Mouse (Mus musculus): Measurements from ENCODE around the gene Coro2a.
"Not testable (repeated sequence)": the region's sequence is repeated elsewhere in the genome, so short reads cannot be mapped to it uniquely, and the experiment has no call there.

Gene Coro2a

DNA sequence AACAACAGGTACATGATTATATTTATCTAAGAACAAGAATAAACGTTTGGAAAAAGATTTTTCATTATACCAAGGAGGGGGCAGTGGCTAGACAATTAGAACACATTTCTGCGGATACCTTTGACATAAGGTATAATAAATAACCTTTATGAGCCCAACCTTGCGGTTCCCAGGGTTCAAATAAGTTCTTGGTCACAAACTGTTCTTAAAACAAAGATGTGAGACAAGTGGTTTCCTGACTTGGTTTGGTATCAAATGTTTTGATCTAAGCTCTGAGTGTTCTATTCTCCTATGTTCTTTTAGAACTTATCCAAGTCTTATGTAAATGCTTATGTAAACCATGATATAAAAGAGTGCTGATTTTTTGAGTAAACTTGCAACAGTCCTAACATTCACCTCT, 17.5 kb downstream of the Coro2a start:
- not testable (repeated sequence) for DNase-seq (ENCODE audit: low read depth)

DNA sequence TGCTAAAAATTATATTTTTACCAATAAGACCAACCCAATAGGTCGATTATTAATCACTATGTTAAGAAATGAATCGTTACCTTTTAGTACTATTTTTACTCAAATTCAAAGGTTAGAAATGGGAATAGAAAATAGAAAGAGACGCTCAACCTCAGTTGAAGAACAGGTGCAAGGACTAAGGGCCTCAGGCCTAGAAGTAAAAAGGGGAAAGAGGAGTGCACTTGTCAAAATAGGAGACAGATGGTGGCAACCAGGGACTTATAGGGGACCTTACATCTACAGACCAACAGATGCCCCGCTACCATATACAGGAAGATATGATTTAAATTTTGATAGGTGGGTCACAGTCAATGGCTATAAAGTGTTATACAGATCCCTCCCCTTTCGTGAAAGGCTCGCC, 17.9 kb downstream of the Coro2a start:
- DNase-seq (ENCODE audit: low read depth), result not testable (repeated sequence)

DNA sequence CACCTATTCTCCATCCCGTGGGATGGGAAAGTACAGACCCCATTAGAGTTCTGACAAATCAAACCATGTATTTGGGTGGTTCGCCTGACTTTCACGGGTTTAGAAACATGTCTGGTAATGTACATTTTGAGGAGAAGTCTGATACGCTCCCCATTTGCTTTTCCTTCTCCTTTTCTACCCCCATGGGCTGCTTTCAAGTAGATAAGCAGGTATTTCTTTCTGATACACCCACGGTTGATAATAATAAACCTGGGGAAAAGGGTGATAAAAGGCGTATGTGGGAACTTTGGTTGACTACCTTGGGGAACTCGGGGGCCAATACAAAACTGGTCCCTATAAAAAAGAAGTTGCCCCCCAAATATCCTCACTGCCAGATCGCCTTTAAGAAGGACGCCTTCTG, 20.0 kb downstream of the Coro2a start:
- DNase-seq (ENCODE audit: low read depth), result not testable (repeated sequence)

DNA sequence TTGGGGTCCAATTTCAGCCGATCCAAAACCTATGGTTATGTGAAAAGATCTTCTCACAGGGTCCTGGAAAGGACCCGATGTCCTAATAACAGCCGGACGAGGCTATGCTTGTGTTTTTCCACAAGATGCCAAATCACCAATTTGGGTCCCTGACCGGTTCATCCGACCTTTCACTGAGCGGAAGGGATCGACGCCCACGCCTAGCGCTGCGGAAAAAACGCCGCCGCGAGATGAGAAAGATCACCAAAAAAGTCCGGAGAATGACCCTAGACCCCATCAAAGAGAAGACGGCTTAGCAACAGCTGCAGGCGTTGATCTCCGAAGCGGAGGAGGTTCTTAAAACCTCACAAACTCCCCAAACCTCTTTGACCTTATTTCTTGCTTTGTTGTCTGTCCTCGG, 20.4 kb downstream of the Coro2a start:
- DNase-seq (ENCODE audit: low read depth), result not testable (repeated sequence)

DNA sequence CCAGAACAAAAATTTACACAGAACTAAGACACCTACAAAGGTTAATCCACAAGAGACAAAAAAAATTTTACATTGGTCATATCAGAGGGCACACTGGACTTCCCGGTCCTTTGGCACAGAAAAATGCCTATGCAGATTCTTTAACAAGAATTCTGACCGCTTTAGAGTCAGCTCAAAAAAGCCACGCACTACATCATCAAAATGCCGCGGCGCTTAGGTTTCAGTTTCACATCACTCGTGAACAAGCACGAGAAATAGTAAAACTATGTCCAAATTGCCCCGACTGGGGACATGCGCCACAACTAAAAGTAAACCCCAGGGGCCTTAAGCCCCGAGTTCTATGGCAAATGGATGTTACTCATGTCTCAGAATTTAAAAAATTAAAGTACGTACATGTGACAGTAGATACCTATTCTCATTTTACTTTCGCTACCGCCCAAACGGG, 21.2 kb downstream of the Coro2a start:
- DNase-seq (ENCODE audit: low read depth), result not testable (repeated sequence)

DNA sequence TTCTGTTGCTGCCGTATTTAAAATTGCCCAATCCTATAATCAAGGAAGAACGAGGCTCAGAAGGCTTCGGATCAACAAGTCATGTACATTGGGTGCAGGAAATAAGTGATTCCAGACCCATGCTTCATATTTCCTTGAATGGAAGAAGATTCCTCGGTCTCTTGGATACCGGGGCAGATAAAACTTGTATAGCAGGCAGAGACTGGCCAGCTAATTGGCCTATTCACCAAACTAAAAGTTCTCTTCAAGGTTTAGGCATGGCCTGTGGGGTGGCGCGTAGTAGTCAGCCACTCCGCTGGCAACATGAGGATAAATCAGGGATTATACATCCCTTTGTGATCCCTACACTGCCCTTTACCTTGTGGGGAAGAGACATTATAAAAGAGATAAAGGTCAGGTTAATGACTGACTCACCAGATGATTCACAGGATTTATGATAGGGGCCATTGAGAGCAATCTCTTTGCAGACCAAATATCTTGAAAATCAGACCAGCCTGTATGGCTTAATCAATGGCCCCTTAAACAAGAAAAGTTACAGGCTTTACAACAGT, 23.1 kb downstream of the Coro2a start:
- DNase-seq (ENCODE audit: low read depth), result not testable (repeated sequence)

DNA sequence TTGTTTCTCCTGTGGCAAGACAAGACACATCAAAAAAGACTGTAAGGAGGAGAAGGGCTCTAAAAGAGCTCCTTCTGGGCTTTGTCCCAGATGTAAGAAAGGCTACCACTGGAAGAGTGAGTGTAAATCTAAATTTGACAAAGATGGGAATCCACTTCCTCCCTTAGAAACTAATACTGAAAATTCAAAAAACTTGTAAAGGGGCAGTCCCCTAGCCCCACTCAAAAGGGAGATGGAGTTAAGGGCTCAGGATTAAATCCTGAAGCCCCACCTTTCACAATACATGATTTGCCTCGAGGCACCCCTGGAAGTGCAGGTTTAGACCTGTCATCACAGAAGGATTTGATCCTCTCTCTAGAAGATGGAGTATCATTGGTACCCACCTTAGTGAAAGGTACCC, 23.8 kb downstream of the Coro2a start:
- no peak for DNase-seq (ENCODE audit: low read depth)

DNA sequence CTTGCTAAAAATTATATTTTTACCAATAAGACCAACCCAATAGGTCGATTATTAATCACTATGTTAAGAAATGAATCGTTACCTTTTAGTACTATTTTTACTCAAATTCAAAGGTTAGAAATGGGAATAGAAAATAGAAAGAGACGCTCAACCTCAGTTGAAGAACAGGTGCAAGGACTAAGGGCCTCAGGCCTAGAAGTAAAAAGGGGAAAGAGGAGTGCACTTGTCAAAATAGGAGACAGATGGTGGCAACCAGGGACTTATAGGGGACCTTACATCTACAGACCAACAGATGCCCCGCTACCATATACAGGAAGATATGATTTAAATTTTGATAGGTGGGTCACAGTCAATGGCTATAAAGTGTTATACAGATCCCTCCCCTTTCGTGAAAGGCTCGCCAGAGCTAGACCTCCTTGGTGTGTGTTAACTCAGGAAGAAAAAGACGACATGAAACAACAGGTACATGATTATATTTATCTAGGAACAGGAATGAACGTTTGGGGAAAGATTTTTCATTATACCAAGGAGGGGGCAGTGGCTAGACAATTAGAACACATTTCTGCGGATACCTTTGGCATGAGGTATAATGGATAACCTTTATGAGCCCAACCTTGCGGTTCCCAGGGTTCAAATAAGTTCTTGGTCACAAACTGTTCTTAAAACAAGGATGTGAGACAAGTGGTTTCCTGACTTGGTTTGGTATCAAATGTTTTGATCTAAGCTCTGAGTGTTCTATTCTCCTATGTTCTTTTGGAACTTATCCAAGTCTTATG, 26.3 kb downstream of the Coro2a start:
- DNase-seq (ENCODE audit: low read depth), result not testable (repeated sequence)

DNA sequence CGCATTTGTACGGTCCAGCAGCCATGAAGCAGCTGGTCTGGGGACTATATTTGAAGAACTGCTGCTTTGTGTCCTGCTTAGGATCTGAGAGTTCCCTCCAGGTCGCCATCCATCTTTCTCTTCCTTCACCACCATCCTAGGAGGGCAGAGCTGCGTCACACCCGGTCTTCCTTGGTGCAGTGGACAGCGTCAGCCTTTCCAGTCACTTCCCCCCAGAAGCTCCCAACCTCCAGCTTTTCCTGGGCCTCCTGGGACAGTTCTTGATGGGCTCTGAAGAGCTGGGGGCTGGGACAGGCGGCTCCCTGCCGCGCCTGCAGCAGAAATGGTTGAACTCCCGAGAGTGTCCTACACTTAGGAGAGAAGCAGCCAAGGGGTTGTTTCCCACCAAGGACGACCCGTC, 27.2 kb downstream of the Coro2a start:
- no peak for DNase-seq (ENCODE audit: low read depth)

DNA sequence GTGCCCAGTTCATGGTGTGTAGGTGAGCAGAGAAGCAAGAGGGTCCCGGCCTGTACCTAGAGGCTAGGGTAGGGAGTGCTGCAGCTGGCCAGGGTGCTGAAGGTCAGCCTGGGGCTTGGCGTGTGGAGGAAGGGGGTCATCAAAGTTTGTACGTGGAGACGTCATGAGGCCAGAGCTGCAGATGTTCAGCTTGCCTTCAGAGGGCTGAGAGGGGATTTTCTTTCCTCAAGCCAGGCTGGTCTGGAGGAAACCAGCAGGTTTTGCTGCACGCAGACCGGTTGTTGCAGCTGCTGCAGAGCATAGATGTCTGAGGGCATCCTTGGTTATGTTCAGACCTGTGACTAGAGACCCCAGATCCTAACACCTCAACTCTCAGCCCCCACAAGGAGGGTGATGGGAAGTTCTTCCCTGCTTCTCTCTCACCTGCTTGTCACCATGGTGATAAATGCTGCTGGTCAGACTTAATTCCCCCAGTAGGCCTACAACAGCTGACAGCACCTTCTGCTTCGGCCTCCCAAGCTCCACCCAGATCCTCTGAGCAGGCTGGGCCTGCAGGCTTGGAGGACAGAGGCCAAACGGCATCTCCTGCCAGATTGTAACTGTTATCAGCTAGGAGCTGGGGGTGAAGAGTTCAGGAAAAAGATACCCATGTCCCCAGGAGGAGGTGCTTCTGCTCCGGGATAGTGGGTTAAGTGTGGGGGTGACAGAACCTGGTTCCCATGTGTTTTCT, 27.8 kb downstream of the Coro2a start:
- no peak for DNase-seq (ENCODE audit: low read depth)

DNA sequence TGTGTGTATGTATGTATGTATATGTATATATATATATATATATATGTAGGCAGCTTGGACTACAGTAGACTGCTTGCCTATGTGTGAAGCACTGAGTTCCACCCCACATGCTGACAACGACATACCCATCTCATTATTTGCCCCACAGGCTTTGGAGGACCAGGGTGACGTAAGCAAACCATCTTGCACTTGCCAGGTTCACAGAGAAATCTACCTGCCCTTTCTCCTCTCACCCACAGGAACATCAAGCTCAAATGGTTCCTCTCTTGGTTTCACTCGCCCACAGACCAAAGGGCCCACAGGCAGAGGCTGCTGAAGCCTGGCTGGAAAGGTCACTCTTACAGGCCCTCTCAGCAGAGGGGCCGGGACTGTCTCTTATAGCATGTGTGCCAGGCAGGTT, 29.4 kb downstream of the Coro2a start:
- no peak for DNase-seq (ENCODE audit: low read depth)

DNA sequence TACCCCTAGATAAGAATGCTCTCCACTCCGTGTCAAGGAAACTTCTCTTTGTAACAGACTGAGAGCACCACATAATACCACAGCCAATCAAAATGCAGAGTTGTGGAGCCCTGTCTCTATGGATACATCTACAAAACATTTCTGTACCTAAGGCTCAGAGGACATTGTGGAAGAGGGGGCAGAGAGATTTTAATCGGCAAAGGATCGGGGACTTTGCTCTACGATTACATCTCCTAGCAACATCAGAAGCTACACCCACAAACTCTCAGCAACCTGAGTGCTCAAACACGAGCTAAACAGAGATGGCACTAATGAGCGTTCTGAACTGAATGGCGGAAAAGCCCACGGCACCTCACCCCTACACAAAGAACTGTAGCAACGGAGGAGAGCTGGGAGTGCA, 30.3 kb downstream of the Coro2a start:
- no peak for DNase-seq (ENCODE audit: low read depth)

DNA sequence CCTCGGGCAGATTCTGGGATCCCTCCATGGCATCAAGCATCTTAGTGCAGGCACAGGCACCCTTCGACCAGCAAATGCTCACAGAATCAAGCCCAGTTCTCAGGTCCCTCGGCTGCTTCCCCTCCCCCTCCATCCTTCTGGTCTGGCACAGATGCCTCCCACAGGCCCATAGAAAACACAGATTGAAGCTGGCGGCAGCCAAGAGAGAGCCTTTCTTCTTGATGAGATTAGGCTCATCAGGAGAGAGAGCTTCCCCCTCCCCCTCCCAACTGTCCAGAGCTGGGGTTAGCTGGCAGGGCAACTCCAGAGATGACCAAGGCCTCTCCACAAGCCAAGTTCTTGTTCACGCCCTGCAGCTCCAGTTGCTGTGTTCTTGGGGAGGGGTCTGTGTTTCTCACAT, 32.3 kb downstream of the Coro2a start:
- no peak for DNase-seq (ENCODE audit: low read depth)

DNA sequence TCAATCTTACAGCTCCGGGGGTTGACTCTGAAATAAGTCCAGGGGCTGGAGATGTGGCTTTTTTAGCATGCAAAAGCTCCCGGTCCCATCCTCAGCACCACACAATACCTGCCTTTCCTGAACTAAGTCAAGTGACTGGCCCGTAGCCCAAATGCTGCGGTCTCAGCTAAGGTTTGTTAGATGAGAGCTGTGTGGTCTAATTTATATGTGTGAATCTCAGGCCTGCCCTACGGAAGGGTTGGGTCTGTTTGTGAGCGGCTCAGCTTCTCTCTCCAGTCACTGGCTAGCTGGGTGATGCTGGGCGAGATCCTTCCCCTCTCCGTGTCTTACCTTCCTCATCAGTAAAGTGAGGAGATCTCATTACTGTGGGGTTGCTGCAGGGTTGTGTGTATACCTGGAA, 33.8 kb downstream of the Coro2a start:
- DNase-seq (ENCODE audit: low read depth), result no peak

DNA sequence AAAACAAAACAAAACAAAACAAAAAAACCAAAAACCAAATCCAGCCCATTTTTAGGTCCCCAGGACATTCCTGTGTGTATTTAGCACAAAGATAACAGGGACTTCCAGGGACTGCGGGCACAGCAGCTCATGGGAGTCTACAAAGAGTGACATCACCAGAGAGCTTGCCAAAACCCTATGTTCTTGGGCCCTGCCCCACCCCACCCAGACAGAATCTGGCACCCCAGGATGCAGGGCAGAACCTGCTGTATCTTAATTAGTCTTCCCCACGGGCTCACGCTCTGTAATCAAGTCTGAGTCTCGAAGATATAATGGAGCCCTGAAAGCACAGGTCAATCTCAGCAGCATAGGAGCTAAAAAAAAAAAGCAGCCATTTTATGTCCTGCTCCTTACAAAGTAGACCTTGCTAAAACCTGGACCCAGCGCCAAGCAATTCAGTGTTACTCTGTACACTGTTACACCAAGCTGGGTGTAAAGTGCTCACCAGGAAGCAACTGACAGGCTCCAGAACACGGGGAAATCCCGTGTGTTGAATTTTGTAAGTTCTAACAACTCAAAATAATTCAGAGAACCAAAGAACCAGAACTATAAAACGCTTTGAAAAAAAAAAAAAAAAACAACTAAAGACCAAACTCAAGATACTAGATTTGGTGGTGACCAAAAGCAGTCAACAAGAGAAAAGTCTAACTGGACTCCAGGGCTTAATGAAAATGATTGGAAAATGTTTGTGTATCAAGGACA, 34.9 kb downstream of the Coro2a start:
- no peak for DNase-seq (ENCODE audit: low read depth)

DNA sequence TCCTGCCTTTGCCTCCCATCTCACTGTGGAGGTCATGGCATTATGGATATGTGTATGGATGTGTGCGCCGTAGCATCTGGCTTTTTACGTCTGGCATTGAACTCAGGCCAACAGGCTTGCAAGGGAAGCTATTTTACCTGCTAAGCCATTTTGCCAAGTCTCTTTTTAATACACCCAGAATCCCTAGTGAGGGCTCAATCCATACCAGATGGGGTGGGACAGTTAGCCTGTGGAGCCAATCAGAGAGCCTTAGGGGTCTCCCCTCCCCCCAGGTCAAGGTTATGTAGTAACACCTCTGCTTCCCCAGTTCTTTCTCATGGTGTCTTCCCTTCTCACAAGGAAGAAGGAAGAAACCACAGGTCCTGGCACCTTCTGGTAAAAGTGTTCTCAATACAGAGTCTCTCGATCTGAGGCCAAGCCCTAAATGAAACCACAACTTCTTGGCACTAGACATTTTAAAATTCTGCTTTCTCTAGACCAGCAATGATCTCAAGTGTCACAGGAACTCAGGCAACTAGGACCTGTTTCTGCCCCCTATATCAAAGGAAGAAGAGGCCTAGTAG, 36.5 kb downstream of the Coro2a start:
- DNase-seq (ENCODE audit: low read depth), result no peak

DNA sequence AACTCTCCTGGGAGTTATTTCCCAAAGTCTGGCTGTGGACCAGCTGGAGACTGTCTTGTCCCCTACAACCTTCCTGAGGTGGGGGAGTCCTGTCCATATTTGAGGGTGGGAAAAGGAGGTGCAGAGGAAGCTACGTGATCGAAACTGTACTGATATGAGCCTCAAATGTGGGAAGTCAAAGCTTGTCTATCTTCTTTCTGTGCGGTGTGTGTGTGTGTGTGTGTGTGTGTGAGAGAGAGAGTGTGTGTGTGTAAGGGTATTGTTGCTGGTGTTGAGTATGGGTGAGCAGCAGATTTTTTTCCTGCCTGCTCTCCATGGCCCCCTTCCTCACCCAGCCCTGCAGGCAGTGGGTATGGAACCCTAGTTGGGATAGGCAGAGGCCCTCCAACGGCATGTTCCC, 37.8 kb downstream of the Coro2a start:
- DNase-seq (ENCODE audit: low read depth), result no peak

DNA sequence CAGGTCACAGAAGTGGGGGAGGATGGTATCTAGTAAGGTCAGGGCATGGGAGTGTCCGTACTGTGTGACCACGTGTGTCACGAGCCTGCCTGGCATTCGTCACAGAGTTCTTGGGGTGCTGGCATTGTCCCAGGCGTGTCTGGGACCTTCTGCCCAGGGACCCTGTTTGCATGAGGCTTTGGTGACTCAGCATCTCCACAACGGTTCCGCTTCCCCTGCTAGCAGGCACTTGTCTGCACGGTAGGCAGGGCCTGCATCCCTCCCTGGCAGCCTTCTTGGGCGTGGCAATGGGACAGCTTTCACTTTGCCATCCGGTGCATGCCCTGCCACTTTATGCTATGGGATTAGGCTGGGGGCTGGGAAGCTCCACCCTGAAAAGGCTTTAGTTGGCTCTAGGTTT, 38.2 kb downstream of the Coro2a start:
- DNase-seq (ENCODE audit: low read depth), result peak; percentile 22

DNA sequence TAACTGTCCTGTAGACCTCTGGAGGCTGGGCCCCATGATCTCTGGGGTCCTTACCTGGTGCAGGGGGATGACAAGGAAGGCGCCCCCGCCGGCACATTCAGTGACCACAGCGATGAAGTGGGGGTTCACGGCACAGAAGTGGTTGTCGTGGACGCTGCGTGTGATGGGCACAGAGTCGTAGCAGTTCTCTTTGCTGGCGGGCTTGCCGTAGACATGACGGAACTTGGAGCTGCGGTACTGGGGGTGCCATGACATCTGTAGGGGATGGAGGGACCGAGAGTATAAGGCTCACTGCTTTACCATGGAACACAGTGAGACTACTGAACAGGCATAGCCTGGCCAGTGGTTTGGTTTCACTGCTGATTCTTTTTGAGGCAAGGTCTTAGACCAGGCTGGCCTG, 39.2 kb downstream of the Coro2a start:
- no peak for DNase-seq (ENCODE audit: low read depth)

DNA sequence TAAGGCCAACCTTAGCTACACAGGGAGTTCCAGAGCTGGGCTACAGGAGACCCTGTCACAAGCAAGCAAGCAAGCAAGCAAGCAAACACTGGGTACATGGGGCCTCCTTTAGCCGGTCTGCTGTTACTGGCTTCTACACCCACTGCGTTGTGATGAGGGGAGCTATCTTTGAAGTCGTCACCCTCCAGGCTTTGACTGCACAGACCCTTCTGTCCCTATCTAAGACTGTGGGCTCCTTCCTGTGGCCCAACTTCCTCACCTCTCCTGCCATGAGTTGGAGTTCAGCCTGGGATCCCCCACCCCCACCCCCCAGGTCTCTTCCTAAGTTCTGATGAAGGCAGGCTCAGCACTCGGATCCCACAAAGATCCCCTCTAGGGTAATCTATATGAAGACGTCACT, 40.0 kb downstream of the Coro2a start:
- DNase-seq (ENCODE audit: low read depth), result no peak

DNA sequence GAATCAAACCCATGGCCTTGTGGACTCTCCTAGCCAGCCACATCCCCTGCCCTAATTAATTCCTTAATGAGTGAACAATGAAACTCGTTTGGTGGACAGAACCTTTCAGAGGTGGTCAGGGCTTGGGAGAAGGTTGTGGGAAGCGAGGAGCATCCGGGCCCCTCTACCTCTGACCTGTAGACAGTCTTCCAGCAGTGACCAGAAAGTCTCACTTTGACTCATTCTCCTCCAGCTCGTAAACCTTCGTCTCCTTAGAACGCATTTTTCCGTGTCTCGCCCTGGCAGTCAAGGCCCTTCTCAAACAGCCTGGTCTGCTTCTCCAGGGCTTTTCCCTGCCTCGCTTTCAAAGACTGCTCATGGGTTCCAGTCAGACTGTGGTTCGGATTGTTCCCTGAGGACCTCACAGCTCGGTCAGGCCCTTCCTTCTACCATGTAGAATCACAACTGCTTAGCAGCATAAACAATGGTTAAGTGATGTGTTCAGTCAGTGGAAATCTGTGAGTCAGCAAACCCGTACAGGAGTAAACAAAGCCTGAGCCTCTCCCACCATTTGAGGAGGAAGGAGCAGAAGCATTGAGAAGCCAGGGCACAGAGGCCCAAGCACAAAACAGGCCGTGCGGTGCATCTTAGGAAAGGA, 41.8 kb downstream of the Coro2a start:
- DNase-seq (ENCODE audit: low read depth), result no peak

Measured in c-Kit-positive CD71-positive TER-119-negative erythroid progenitor cells, embryonic 14.5 days (primary cell).